Comparison of ENCODE assay signal across 14 mouse cellular contexts in genomic region chr10:95244961-95245679, GRCm38 (mm10).
DNase-seq lines count a peak whose midpoint lies in the region; ATAC-seq and TF ChIP-seq lines count a peak whose summit lies in the region.
"Had no signal": no experiment of that assay in that cellular context is flagged by ENCODE, and none has a peak within 500 bp of the region (broad histone marks: within the 10 kb centered on the region; RNA-seq: fewer than 3 reads in every experiment).

No protein-coding gene starts in this region.

- H3K27me3 ChIP-seq in lung, embryonic 15.5 days: no peaks in the 10 kb centered on the region
- H3K27me3 ChIP-seq in forebrain, embryonic 14.5 days (replicated peaks; ENCODE audit: control insufficient read depth, insufficient read depth, low read length): no peaks in the 10 kb centered on the region
- no peaks in the 10 kb centered on the region for H3K27me3 ChIP-seq in midbrain, embryonic 11.5 days (ENCODE audit: control insufficient read depth, insufficient read depth, low read length)
- H3K27me3 ChIP-seq in kidney, adult 2 months (replicated peaks; ENCODE audit: control insufficient read depth, insufficient read depth, low read length): no peaks in the 10 kb centered on the region
- H3K27me3 ChIP-seq: limb, embryonic 12.5 days had no signal

- H3K9me3 ChIP-seq in lung, embryonic 15.5 days: no peaks in the 10 kb centered on the region
- no peaks in the 10 kb centered on the region for H3K9me3 ChIP-seq in forebrain, embryonic 14.5 days (replicated peaks; ENCODE audit: control insufficient read depth, low read length)
- no peaks in the 10 kb centered on the region for H3K9me3 ChIP-seq in midbrain, embryonic 11.5 days (ENCODE audit: control insufficient read depth, low read length)
- H3K9me3 ChIP-seq: limb, embryonic 12.5 days had no signal

- 55% methylated on average over 22 of the region's 23 CpGs for WGBS in lung, embryonic 15.5 days
- WGBS in forebrain, embryonic 14.5 days: 41% methylated on average over 20 of the region's 23 CpGs
- WGBS in midbrain, embryonic 11.5 days: 33% methylated on average over 21 of the region's 23 CpGs
- WGBS in kidney, adult 2 months: 66% methylated on average over 23 of the region's 23 CpGs

- H3K9ac ChIP-seq in lung, embryonic 15.5 days: no peak overlapping the region
- no peak overlapping the region for H3K9ac ChIP-seq in forebrain, embryonic 14.5 days (ENCODE audit: low read length)
- no peak overlapping the region for H3K9ac ChIP-seq in midbrain, embryonic 11.5 days (ENCODE audit: low read length)
- H3K9ac ChIP-seq: limb, embryonic 12.5 days had no signal

- no peak overlapping the region for H3K4me3 ChIP-seq in lung, embryonic 15.5 days
- H3K4me3 ChIP-seq in forebrain, embryonic 14.5 days (ENCODE audit: low read depth, low read length): no peak overlapping the region
- H3K4me3 ChIP-seq in midbrain, embryonic 11.5 days (ENCODE audit: low read depth, low read length): no peak overlapping the region
- H3K4me3 ChIP-seq in kidney, adult 2 months (ENCODE audit: insufficient read depth, low read depth, low read length): no peak overlapping the region
- H3K4me3 ChIP-seq: limb, embryonic 12.5 days had no signal

- peaks cover 19% of the 10 kb centered on the region for H3K4me1 ChIP-seq in lung, embryonic 15.5 days
- H3K4me1 ChIP-seq in forebrain, embryonic 14.5 days (ENCODE audit: control insufficient read depth, insufficient read depth, low read length): no peaks in the 10 kb centered on the region; the same call in 1 of the 2 replicates
- no peaks in the 10 kb centered on the region for H3K4me1 ChIP-seq in midbrain, embryonic 11.5 days (ENCODE audit: control insufficient read depth, insufficient read depth, low read length)
- H3K4me1 ChIP-seq in kidney, adult 2 months (ENCODE audit: control insufficient read depth, insufficient read depth, low read length): no peaks in the 10 kb centered on the region

- TF ChIP-seq POLR2A in kidney, adult 2 months (IDR thresholded peaks at IDR 0.05; ENCODE audit: low read depth, low read length): no peak

- 0 out of 2 replicates have a peak, but pooled peaks have one; percentile 13 for ATAC-seq in lung, embryonic 15.5 days (ENCODE audit: borderline replicate concordance, extremely low read depth, low FRiP score, low TSS enrichment)
- peak; percentile 24; the same call in 1 of the 2 replicates for ATAC-seq in forebrain, embryonic 14.5 days
- ATAC-seq in midbrain, embryonic 11.5 days (ENCODE audit: low FRiP score): peak; percentile 42; the same call in 1 of the 2 replicates

- no peak for TF ChIP-seq CTCF in kidney, adult 2 months (conservative IDR thresholded peaks at IDR 0.05; ENCODE audit: insufficient read depth, insufficient read length, low read depth, low read length)

- no peak overlapping the region for H3K4me2 ChIP-seq in lung, embryonic 15.5 days
- no peak overlapping the region for H3K4me2 ChIP-seq in forebrain, embryonic 14.5 days (ENCODE audit: low read length)
- H3K4me2 ChIP-seq in midbrain, embryonic 11.5 days: no peak overlapping the region
- H3K4me2 ChIP-seq: limb, embryonic 12.5 days had no signal

- H3K36me3 ChIP-seq in lung, embryonic 15.5 days: no peaks in the 10 kb centered on the region
- no peaks in the 10 kb centered on the region for H3K36me3 ChIP-seq in forebrain, embryonic 14.5 days (ENCODE audit: control insufficient read depth, insufficient read depth, low read length)
- H3K36me3 ChIP-seq in midbrain, embryonic 11.5 days (ENCODE audit: control insufficient read depth, insufficient read depth, low read length): no peaks in the 10 kb centered on the region
- H3K36me3 ChIP-seq in kidney, adult 2 months (ENCODE audit: control insufficient read depth, insufficient read depth, low read length): no peaks in the 10 kb centered on the region
- H3K36me3 ChIP-seq: limb, embryonic 12.5 days had no signal

- no peak for DNase-seq in lung, postnatal 4 days
- no peak for DNase-seq in forebrain, embryonic 14.5 days (ENCODE audit: low spot score)
- no peak for DNase-seq in midbrain, embryonic 11.5 days (ENCODE audit: low spot score, missing footprints)
- DNase-seq in layer of hippocampus, postnatal 14 days (ENCODE audit: low spot score in 2 of 2): no peak
- no peak for DNase-seq in kidney, adult 2 months
- no peak for DNase-seq in layer of hippocampus, adult 11-12 months (ENCODE audit: low spot score)
- DNase-seq in gastrocnemius, postnatal 10 days: no peak
- DNase-seq: adrenal gland, adult 2 months; cerebellum, postnatal 10 days; heart, postnatal 4 days; kidney, adult 8-10 months; kidney, postnatal 4 days had no signal

- no peak overlapping the region for H3K27ac ChIP-seq in lung, embryonic 15.5 days
- H3K27ac ChIP-seq in forebrain, embryonic 14.5 days (ENCODE audit: low read depth, low read length): no peak overlapping the region
- no peak overlapping the region for H3K27ac ChIP-seq in midbrain, embryonic 11.5 days (ENCODE audit: low read depth, low read length)
- no peak overlapping the region for H3K27ac ChIP-seq in kidney, adult 2 months (ENCODE audit: insufficient read depth, low read depth, low read length)
- H3K27ac ChIP-seq: limb, embryonic 12.5 days had no signal
